Mouse (Mus musculus) testis, adult 2 months (tissue): Measurements from ENCODE around the gene Fkbp14.

Experiments used
- CTCF ChIP-seq: fragments of 200-500 bp; IDR thresholded peaks from 2 replicates; pipeline ENCODE4 v1.5.1; 2012; ENCODE audit warnings: low read depth, mild to moderate bottlenecking, inconsistent platforms, low read length, moderate library complexity; ENCODE audit not compliant: control insufficient read depth, insufficient read depth, insufficient replicate concordance
- POLR2A ChIP-seq: fragments of 200-500 bp; IDR thresholded peaks from 2 replicates; pipeline ENCODE4 v1.6.1; 2012; ENCODE audit warnings: low read depth, mild to moderate bottlenecking, inconsistent platforms, low read length, moderate library complexity; ENCODE audit not compliant: control insufficient read depth

DNA sequence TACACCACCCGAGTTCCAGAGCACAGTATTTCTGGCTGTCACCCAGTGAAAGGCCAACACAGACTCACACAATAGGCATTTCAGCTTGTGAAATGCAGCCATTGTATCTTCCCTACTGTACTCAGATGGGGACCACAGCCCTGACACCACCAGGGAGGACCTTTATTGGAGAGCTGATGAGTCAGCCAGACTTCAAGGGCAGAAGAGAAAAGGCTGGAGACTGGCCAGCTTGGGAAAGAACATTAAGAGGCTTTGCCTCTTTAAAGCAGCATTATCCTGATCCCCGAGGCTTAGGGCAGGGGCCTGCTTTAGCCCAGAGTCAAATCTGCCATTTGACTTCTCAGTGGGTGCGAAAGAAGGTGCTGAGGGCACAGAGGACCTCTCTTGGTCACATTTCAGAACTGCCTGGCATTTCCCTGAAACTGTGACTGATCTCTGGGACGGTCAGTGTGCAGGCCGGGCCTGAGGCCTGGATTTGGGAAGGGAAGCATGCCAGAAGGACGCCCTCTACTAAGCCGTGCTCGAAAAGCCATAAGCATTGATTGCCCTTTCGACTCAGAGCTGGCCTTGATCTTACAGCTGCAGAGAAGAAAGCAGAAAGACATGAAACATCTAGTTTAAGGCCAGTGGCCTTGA is 56.7 kb downstream of the Fkbp14 start:
- no peak for TF ChIP-seq POLR2A
- no peak for TF ChIP-seq CTCF
